Mouse (Mus musculus) intestine, embryonic 16.5 days (tissue): Measurements from ENCODE around the gene Npsr1. TPM values are rescaled to one million over a fixed set of nuclear protein-coding genes. Genes with fewer than 3 reads are reported as not detected.

ENCODE experiments used
- ATAC-seq: fragments of 200-750 bp; cut with Nextera tagmentation; 2 replicates; pipeline ENCODE4 v1.8.0; 2017; ENCODE audit warnings: moderate TSS enrichment, moderate library complexity
- H3K27ac ChIP-seq: fragments of 300-500 bp; sonication (generic); 2 replicates; pipeline ENCODE4 v1.5.1; 2014; ENCODE audit warnings: mild to moderate bottlenecking, low read length
- H3K27me3 ChIP-seq: fragments of 300-500 bp; sonication (generic); replicated peaks from 2 replicates; pipeline ENCODE4 v1.6.1; 2014; ENCODE audit warnings: low read length, control low read depth, mixed read lengths; ENCODE audit not compliant: control insufficient read depth, insufficient read depth
- H3K36me3 ChIP-seq: fragments of 300-500 bp; sonication (generic); 2 replicates; pipeline ENCODE4 v1.6.1; 2014; ENCODE audit warnings: low read length, control low read depth; ENCODE audit not compliant: control insufficient read depth, insufficient read depth
- H3K4me1 ChIP-seq: fragments of 300-500 bp; sonication (generic); 2 replicates; pipeline ENCODE4 v1.6.1; 2014; ENCODE audit warnings: low read length, control low read depth, mixed read lengths; ENCODE audit not compliant: control insufficient read depth, insufficient read depth
- H3K4me2 ChIP-seq: fragments of 300-500 bp; sonication (generic); 2 replicates; pipeline ENCODE4 v1.6.1; 2014; ENCODE audit warnings: low read depth, low read length, control low read depth
- H3K4me3 ChIP-seq: fragments of 300-500 bp; sonication (generic); 2 replicates; pipeline ENCODE4 v1.5.1; 2014; ENCODE audit warnings: mild to moderate bottlenecking, low read length
- H3K9ac ChIP-seq: fragments of 300-500 bp; sonication (generic); 2 replicates; pipeline ENCODE4 v1.6.1; 2014; ENCODE audit warnings: low read depth, low read length
- H3K9me3 ChIP-seq: fragments of 300-500 bp; sonication (generic); 2 replicates; pipeline ENCODE4 v1.6.1; 2016; ENCODE audit warnings: low read length, control low read depth; ENCODE audit not compliant: control insufficient read depth
- WGBS: fragments of 180-500 bp; shearing (Covaris S2); extraction: QIAGEN DNeasy Blood & Tissue Kit; methylation state at CpG from one replicate; pipeline ENCODE4 v1.1.7; 2014; 5-methylcytosine and 5-hydroxymethylcytosine counted together
- polyA plus RNA-seq: library from polyadenylated mRNA; unstranded; fragments of >200 nt; fragmentation: Nextera tagmentation; extraction: Ambion mirVana; gene quantifications from 2 replicates; pipeline ENCODE4 v1.2.1, GENCODE M21; 2015

Gene Npsr1
- polyA plus RNA-seq, 1 experiment from 2014 or later = not detected

DNA sequence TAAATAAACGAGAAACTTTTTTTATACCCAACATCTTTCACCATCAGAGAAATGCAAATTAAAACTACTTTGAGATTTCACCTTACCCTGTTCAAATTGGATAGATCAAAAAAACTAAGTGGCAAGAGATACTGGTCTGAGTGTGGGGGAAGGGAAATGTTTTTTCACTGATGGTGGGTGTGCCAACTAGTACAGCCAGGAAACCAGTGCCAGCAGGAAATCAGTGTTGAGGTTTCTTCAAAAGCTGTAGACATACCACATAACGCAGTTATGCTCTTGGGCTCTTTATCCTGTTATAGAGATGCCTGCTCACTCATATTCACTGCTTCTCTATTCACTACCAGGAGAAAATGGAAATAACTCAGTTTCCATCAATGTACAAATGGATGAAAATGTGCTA lies 233.9 kb downstream of the Npsr1 start:
- no peaks in the 10 kb centered on the region for H3K36me3 ChIP-seq
- H3K4me1 ChIP-seq = no peaks in the 10 kb centered on the region
- H3K4me3 ChIP-seq = no peak overlapping the region
- H3K27me3 ChIP-seq = no peaks in the 10 kb centered on the region
- no peak for ATAC-seq
- 81% methylated on average over 2 of the region's 2 CpGs for WGBS
- no peak overlapping the region for H3K4me2 ChIP-seq
- H3K9me3 ChIP-seq = no peaks in the 10 kb centered on the region
- no peak overlapping the region for H3K9ac ChIP-seq
- H3K27ac ChIP-seq = no peak overlapping the region

GRCm38 (mm10) chr9:24341321-24341720 lies 243.5 kb downstream of the Npsr1 start:
- Histone ChIP-seq H3K9me3 (no peaks in the 10 kb centered on the region), H3K4me3 (no peak overlapping the region), H3K36me3 (no peaks in the 10 kb centered on the region), H3K9ac (no peak overlapping the region), H3K4me1 (no peaks in the 10 kb centered on the region), H3K4me2 (no peak overlapping the region), H3K27ac (no peak overlapping the region), H3K27me3 (no peaks in the 10 kb centered on the region)
- ATAC-seq = no peak
- 51% methylated on average over 3 of the region's 3 CpGs for WGBS

DNA sequence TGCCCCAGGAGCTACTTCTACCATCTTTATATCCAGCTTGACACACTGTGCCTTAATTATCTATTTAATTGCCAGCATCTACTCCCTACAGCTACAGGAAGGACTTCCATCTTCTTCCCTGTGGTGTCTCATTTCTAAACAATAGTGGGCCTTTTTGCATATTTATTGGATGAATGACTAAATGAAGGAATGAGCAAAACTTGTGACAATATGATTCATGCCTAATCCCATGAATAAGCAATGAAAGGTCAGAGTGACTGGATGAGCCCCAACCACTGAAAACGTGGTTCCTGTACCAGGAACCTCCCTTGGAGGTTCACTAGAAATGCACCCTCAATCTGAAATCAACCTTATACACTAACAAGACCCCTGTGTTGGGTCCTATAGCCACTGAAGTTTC lies 249.2 kb downstream of the Npsr1 start:
- no peak for ATAC-seq
- no peaks in the 10 kb centered on the region for H3K4me1 ChIP-seq
- no peaks in the 10 kb centered on the region for H3K36me3 ChIP-seq
- no peak overlapping the region for H3K9ac ChIP-seq
- no peak overlapping the region for H3K27ac ChIP-seq
- no peak overlapping the region for H3K4me2 ChIP-seq
- 36% methylated on average over 1 of the region's 1 CpGs for WGBS
- no peaks in the 10 kb centered on the region for H3K9me3 ChIP-seq
- H3K4me3 ChIP-seq = no peak overlapping the region
- H3K27me3 ChIP-seq = no peaks in the 10 kb centered on the region

- no peak overlapping the region for H3K4me3 ChIP-seq
- H3K27me3 ChIP-seq = no peaks in the 10 kb centered on the region
- H3K9me3 ChIP-seq = no peaks in the 10 kb centered on the region
- H3K4me2 ChIP-seq = no peak overlapping the region
- H3K9ac ChIP-seq = no peak overlapping the region
- 85% methylated on average over 2 of the region's 2 CpGs for WGBS
- no peaks in the 10 kb centered on the region for H3K4me1 ChIP-seq
- no peaks in the 10 kb centered on the region for H3K36me3 ChIP-seq
- no peak for ATAC-seq
- no peak overlapping the region for H3K27ac ChIP-seq
Measured at GRCm38 (mm10) chr9:24349510-24349909, 251.7 kb downstream of the Npsr1 start.

DNA sequence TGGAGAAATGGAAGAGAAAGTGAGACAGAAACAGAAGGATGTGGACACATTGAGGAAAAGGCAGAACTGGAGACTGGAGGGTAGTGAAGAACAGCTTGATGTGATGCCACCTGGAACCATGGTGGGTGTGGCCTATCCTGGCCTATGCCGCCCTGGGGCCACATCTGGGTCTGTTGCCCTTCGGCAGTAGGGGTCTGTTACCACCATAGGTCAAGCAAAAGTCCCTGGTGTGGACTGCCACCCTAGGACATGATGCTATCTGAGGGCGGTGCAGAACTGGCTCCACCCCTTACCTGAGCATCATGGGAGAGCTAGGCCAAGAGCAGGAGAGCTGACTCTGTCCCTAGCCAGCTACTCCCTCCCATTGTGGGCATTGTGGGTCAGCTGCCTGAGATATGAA lies 253.6 kb downstream of the Npsr1 start:
- Histone ChIP-seq H3K4me1 (no peaks in the 10 kb centered on the region), H3K27ac (no peak overlapping the region), H3K36me3 (no peaks in the 10 kb centered on the region), H3K9ac (no peak overlapping the region), H3K4me3 (no peak overlapping the region), H3K27me3 (no peaks in the 10 kb centered on the region), H3K9me3 (no peaks in the 10 kb centered on the region), H3K4me2 (no peak overlapping the region)
- no peak for ATAC-seq
- 91% methylated on average over 3 of the region's 3 CpGs for WGBS
